Mouse (Mus musculus) hindbrain, embryonic 13.5 days (tissue): ENCODE data around the gene Exoc2. TPM values are rescaled to one million over a fixed set of nuclear protein-coding genes. Genes with fewer than 3 reads are reported as not detected.

Source experiments
- ATAC-seq: fragments of 200-750 bp; cut with Nextera tagmentation; 2 replicates; pipeline ENCODE4 v1.8.0; 2017; ENCODE audit warnings: moderate TSS enrichment; ENCODE audit not compliant: low FRiP score
- H3K27ac ChIP-seq: fragments of 300-500 bp; sonication (generic); 2 replicates; pipeline ENCODE4 v1.5.1; 2015; ENCODE audit warnings: inconsistent platforms, mild to moderate bottlenecking, moderate library complexity
- H3K27me3 ChIP-seq: fragments of 300-500 bp; sonication (generic); 2 replicates; pipeline ENCODE4 v1.6.1; 2015; ENCODE audit warnings: mild to moderate bottlenecking, inconsistent platforms
- H3K36me3 ChIP-seq: fragments of 300-500 bp; sonication (generic); 2 replicates; pipeline ENCODE4 v1.6.1; 2015; ENCODE audit warnings: mild to moderate bottlenecking, inconsistent platforms
- H3K4me1 ChIP-seq: fragments of 300-500 bp; sonication (generic); replicated peaks from 2 replicates; pipeline ENCODE4 v1.6.1; 2015; ENCODE audit warnings: inconsistent platforms
- H3K4me2 ChIP-seq: fragments of 300-500 bp; sonication (generic); 2 replicates; pipeline ENCODE4 v1.6.1; 2015; ENCODE audit warnings: inconsistent platforms, mild to moderate bottlenecking, moderate library complexity
- H3K4me3 ChIP-seq: fragments of 300-500 bp; sonication (generic); 2 replicates; pipeline ENCODE4 v1.5.1; 2015; ENCODE audit warnings: mild to moderate bottlenecking, inconsistent platforms
- H3K9ac ChIP-seq: fragments of 300-500 bp; sonication (generic); 2 replicates; pipeline ENCODE4 v1.6.1; 2015; ENCODE audit warnings: mild to moderate bottlenecking, inconsistent platforms
- H3K9me3 ChIP-seq: fragments of 300-500 bp; sonication (generic); 2 replicates; pipeline ENCODE4 v1.6.1; 2016; ENCODE audit warnings: inconsistent platforms
- WGBS: fragments of 180-500 bp; shearing (Covaris S2); methylation state at CpG from one replicate; pipeline ENCODE4 v1.1.7; 2015; 5-methylcytosine and 5-hydroxymethylcytosine counted together
- polyA plus RNA-seq: library from polyadenylated mRNA; unstranded; fragments of >200 nt; fragmentation: Nextera tagmentation; extraction: Ambion mirVana; gene quantifications from 2 replicates; pipeline ENCODE4 v1.2.1, GENCODE M21; 2015

Exoc2 gene
- polyA plus RNA-seq, 1 experiment from 2014 or later, result 48.4 TPM

DNA sequence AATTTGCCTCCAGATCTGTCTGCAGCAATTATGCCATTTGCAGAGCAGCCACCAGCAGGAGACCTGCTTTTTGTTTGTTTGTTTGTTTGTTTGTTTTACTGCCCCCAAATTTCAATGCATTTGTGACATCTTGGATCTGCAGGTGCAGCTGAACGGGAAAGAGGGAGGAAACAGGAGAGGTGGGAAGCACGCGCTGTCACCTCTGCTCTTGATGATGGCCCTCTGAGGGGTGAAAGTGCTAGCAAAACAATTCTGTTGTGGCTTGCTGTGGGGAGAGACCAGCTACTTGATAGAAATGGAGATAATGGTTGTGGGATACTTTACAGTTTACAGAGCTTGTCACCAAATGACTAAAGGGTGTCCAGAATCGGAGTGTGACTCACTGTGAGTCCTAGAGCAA, 177.9 kb downstream of the Exoc2 start:
- Histone ChIP-seq H3K27me3 (no peaks in the 10 kb centered on the region), H3K36me3 (no peaks in the 10 kb centered on the region), H3K4me3 (no peak overlapping the region), H3K9me3 (no peaks in the 10 kb centered on the region), H3K4me1 (no peaks in the 10 kb centered on the region), H3K9ac (no peak overlapping the region), H3K4me2 (no peak overlapping the region), H3K27ac (no peak overlapping the region)
- ATAC-seq, result no peak
- WGBS, result 90% methylated on average over 4 of the region's 4 CpGs

DNA sequence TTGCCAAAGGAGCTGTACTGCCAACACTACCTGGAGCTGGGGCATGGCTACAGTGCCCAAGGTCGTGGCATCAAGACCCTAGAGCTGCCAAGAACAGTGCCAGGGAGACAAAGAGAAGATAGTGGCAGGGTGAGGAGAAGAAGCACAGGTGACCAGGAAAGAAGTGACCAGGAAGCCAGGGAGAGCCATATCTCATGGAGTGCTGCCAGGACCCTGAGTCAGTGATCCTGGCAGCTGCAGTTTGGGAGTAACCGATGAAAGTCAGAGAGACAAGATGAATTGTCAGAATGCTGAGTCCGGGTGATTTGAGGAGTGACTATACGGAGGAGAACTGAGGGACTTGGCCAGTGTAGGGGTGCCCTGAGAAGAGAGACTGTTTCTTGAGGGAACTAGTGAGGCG, 180.3 kb downstream of the Exoc2 start:
- no peaks in the 10 kb centered on the region; the same call in 1 of the 2 replicates for H3K36me3 ChIP-seq
- no peak overlapping the region for H3K4me2 ChIP-seq
- no peaks in the 10 kb centered on the region for H3K27me3 ChIP-seq
- no peak for ATAC-seq
- H3K27ac ChIP-seq, result no peak overlapping the region
- 84% methylated on average over 5 of the region's 5 CpGs for WGBS
- H3K4me3 ChIP-seq, result no peak overlapping the region
- no peaks in the 10 kb centered on the region for H3K9me3 ChIP-seq
- H3K4me1 ChIP-seq, result no peaks in the 10 kb centered on the region
- H3K9ac ChIP-seq, result no peak overlapping the region

DNA sequence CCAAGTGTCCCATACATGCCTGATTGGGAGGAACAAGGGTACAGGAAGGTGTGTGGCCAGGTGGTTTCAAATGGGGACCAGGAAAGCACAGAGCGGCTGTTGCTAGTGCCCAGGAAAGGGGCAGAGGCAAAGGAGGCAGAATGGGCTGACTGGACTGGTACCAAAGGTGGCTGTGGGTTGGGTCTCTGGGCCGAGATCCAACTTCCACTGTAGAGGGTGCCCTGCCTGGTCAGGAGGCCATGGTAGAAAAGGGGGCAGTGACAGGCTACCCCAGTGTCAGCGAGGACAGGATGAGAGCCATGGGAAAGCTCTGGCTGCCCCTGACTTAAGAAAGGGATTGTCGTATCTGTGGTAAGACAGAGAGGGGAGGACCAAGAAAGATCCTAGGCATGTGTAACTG, 180.7 kb downstream of the Exoc2 start:
- no peaks in the 10 kb centered on the region for H3K4me1 ChIP-seq
- H3K4me2 ChIP-seq, result no peak overlapping the region
- no peak overlapping the region for H3K4me3 ChIP-seq
- H3K9ac ChIP-seq, result no peak overlapping the region
- H3K27ac ChIP-seq, result no peak overlapping the region
- no peak for ATAC-seq
- H3K27me3 ChIP-seq, result no peaks in the 10 kb centered on the region
- H3K9me3 ChIP-seq, result no peaks in the 10 kb centered on the region
- WGBS, result 95% methylated on average over 4 of the region's 4 CpGs
- no peaks in the 10 kb centered on the region; the same call in 1 of the 2 replicates for H3K36me3 ChIP-seq

DNA sequence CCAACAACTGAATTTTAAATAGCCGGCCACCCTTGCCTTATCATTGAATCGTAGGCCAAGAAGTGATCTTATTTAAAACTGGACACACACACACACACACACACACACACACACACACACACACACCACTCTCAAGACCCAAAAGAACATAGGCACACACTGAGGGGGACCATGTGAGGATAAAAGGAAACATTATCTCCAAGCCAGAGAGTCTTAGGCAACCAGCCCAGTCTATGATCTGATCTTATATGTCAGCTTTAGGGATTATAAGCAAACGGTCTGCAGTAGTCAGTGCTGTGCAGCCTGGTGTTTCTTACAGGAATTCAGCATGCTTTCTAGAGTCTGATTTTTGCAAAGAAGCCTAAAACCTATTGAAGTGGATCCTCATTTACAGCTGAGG, 181.2 kb downstream of the Exoc2 start:
- 90% methylated on average over 3 of the region's 3 CpGs for WGBS
- no peak overlapping the region for H3K27ac ChIP-seq
- no peaks in the 10 kb centered on the region for H3K9me3 ChIP-seq
- H3K9ac ChIP-seq, result no peak overlapping the region
- ATAC-seq, result no peak
- no peak overlapping the region for H3K4me3 ChIP-seq
- H3K4me2 ChIP-seq, result no peak overlapping the region
- H3K36me3 ChIP-seq, result no peaks in the 10 kb centered on the region; the same call in 1 of the 2 replicates
- no peaks in the 10 kb centered on the region for H3K4me1 ChIP-seq
- H3K27me3 ChIP-seq, result no peaks in the 10 kb centered on the region

DNA sequence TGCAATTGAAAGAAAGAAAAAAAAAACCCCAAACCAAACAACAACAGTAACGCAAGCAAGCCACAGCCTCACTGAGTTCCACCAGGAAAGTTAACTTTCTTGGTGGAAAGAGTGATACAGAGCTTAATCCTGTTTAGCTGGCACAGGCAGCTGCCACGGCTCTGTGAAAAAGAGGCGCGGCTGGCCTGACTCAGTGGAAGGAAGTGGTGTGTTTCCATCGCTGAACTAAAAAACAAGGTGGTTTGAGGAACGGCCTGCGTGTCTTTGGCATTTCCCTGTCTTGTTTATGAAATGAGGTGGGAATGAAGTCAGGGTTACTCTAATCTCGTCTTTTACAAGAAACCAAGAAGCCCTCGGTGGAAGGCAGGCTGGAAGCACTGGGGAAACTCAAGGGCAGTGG, 181.6 kb downstream of the Exoc2 start:
- H3K27ac ChIP-seq, result no peak overlapping the region
- 84% methylated on average over 9 of the region's 9 CpGs for WGBS
- ATAC-seq, result no peak
- H3K27me3 ChIP-seq, result no peaks in the 10 kb centered on the region
- H3K4me1 ChIP-seq, result no peaks in the 10 kb centered on the region
- no peak overlapping the region for H3K4me2 ChIP-seq
- H3K9ac ChIP-seq, result no peak overlapping the region
- H3K36me3 ChIP-seq, result no peaks in the 10 kb centered on the region; the same call in 1 of the 2 replicates
- no peaks in the 10 kb centered on the region for H3K9me3 ChIP-seq
- H3K4me3 ChIP-seq, result no peak overlapping the region

DNA sequence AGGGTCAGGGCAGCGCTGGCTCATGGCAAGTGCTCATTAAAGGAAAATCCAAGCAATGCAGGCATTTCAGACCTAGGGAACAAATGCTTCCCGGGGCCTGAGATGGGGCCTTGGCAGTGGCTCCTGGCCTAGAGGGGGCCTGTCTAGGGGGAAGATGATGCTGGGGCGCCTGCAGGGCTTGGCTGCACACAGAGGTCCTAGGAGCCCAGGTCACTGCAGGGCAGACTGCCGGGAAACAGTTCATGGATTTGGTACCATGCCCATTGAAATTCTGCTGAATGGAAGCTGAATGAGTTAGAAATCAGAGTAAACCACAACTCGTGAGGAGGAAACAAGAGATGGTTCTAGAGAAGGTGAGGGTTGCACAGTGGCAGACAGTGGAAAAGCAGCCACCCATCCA, 183.9 kb downstream of the Exoc2 start:
- no peak overlapping the region for H3K4me2 ChIP-seq
- H3K4me1 ChIP-seq, result no peaks in the 10 kb centered on the region
- H3K27ac ChIP-seq, result no peak overlapping the region
- no peak for ATAC-seq
- no peaks in the 10 kb centered on the region for H3K27me3 ChIP-seq
- H3K9ac ChIP-seq, result no peak overlapping the region
- H3K36me3 ChIP-seq, result no peaks in the 10 kb centered on the region; the same call in 1 of the 2 replicates
- WGBS, result 77% methylated on average over 5 of the region's 5 CpGs
- no peak overlapping the region for H3K4me3 ChIP-seq
- no peaks in the 10 kb centered on the region for H3K9me3 ChIP-seq

DNA sequence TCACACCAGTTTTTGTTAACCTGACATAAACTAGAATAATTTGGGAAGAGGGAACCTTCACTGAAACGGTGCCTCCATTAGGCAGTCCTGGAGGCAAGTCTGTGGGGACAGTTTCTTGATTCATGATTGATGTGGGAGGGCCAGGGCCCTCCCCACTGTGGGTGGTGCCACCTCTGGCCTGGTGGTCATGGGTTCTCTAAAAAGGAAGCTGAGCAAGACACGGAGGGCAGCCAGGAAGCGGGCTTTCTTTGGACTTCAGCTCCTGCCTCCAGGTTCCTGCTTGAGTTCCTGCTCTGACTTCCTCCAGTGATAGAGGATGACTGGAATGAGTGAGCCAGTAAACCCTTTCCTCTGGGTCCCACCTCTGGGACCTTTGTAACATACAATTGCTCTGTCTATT, 185.5 kb downstream of the Exoc2 start:
- Histone ChIP-seq H3K27ac (no peak overlapping the region), H3K9ac (no peak overlapping the region), H3K4me1 (no peaks in the 10 kb centered on the region), H3K36me3 (no peaks in the 10 kb centered on the region; the same call in 1 of the 2 replicates), H3K9me3 (no peaks in the 10 kb centered on the region), H3K4me3 (no peak overlapping the region), H3K4me2 (no peak overlapping the region), H3K27me3 (no peaks in the 10 kb centered on the region)
- no peak for ATAC-seq
- WGBS, result 83% methylated on average over 3 of the region's 3 CpGs

DNA sequence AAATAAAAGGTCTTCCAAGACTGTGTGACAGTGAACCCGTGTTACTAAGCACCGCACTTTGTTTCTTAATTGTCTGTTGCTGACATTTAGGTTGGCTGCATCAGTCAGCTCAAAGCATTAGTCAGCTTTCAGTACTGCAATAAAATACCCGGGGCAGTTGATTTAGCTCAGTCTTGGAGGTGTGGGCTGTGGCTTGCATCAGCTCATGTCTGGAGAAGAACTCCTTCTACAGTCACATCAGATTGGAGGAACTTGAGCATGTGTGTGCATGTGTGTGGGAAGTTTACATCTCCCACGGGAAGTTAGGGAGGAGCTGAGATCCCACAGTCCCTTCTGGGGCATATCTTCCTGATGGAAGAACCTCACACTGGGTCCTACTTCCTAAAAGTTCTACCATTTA, 185.9 kb downstream of the Exoc2 start:
- H3K4me2 ChIP-seq, result no peak overlapping the region
- no peak overlapping the region for H3K27ac ChIP-seq
- H3K9me3 ChIP-seq, result no peaks in the 10 kb centered on the region
- WGBS, result 86% methylated on average over 4 of the region's 4 CpGs
- no peak overlapping the region for H3K4me3 ChIP-seq
- no peaks in the 10 kb centered on the region for H3K4me1 ChIP-seq
- no peak for ATAC-seq
- H3K9ac ChIP-seq, result no peak overlapping the region
- H3K27me3 ChIP-seq, result no peaks in the 10 kb centered on the region
- no peaks in the 10 kb centered on the region; the same call in 1 of the 2 replicates for H3K36me3 ChIP-seq

DNA sequence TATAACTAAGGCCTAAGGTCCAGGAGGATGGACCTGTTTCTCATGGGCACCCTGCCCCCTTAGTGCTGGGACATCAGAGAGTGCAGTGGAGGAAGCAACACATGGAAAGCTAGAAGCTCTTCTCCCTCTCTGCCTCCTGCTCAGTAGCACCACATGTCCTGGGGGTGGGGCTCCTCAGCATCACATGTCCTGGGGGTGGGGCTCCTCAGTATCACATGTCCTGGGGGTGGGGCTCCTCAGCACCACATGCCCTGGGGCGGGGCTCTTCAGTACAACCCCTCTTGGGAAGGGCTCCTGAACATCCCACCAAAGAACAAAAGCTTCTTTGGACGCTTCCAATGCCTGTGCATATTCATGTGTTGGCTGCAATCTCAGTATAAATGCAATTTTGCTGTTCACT, 186.3 kb downstream of the Exoc2 start:
- Histone ChIP-seq H3K4me3 (no peak overlapping the region), H3K9me3 (no peaks in the 10 kb centered on the region), H3K4me1 (no peaks in the 10 kb centered on the region), H3K36me3 (no peaks in the 10 kb centered on the region; the same call in 1 of the 2 replicates), H3K27me3 (no peaks in the 10 kb centered on the region), H3K9ac (no peak overlapping the region), H3K4me2 (no peak overlapping the region), H3K27ac (no peak overlapping the region)
- WGBS, result 75% methylated on average over 2 of the region's 2 CpGs
- no peak for ATAC-seq

DNA sequence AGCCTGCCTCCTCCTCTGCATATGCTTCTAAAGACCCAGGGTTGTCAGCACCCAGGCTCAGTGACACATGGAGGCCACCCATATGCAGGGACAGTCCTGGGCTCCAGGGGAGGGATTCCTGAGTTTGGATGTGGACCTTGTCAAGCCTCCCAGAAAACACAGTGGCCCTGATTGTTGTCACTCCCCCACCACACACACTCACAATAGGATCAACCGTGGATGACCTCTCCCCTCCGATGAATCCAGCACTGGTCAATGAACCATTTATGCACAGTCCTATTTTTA, 186.9 kb downstream of the Exoc2 start:
- H3K9ac ChIP-seq, result no peak overlapping the region
- H3K27ac ChIP-seq, result no peak overlapping the region
- no peaks in the 10 kb centered on the region for H3K9me3 ChIP-seq
- no peaks in the 10 kb centered on the region for H3K4me1 ChIP-seq
- WGBS, result 31% methylated on average over 2 of the region's 2 CpGs
- no peak overlapping the region for H3K4me3 ChIP-seq
- no peaks in the 10 kb centered on the region for H3K27me3 ChIP-seq
- ATAC-seq, result peak; percentile 43; the same call in 1 of the 2 replicates
- H3K4me2 ChIP-seq, result no peak overlapping the region
- no peaks in the 10 kb centered on the region; the same call in 1 of the 2 replicates for H3K36me3 ChIP-seq

DNA sequence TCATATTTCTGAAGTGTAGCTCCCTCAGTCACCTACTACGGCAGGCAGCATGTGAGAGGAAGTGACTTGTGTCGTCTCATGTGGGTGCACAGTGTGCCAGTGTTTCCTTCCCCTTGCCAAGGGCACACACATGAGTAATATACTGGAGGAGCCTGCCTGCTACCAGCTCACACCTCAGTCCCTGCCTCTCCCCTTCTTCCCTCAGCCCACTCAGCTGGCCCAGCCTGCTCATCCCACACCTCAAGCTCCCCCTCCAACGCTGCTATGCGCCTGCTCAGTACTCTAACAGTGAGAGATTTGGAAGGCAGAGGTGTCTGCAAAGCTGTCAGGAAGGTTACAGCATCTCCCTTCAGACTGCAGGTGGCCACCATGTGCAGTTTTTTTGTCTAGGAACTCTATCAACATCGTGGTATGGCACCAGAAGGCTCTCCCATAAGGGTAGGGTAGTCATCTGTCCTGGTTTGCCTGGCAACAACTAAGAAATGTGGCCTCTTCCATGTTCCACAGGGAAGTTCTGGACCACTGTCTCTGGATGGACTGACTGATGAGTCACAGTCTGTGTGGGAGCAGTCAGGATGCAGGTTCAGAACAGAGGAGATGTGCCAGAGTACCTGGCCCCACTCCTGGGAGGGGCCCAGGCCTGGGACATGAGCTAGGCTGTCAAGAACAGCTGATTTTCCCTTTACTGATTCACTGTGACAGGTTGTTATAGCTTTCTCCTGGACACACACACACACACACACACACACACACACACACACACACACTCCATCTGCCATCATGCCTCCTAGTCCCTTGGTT, 187.5 kb downstream of the Exoc2 start:
- no peaks in the 10 kb centered on the region for H3K4me1 ChIP-seq
- H3K4me3 ChIP-seq, result no peak overlapping the region
- H3K36me3 ChIP-seq, result no peaks in the 10 kb centered on the region; the same call in 1 of the 2 replicates
- no peak overlapping the region for H3K4me2 ChIP-seq
- H3K9ac ChIP-seq, result no peak overlapping the region
- H3K9me3 ChIP-seq, result no peaks in the 10 kb centered on the region
- H3K27ac ChIP-seq, result no peak overlapping the region
- H3K27me3 ChIP-seq, result no peaks in the 10 kb centered on the region
- ATAC-seq, result no peak
- WGBS, result 79% methylated on average over 5 of the region's 5 CpGs

DNA sequence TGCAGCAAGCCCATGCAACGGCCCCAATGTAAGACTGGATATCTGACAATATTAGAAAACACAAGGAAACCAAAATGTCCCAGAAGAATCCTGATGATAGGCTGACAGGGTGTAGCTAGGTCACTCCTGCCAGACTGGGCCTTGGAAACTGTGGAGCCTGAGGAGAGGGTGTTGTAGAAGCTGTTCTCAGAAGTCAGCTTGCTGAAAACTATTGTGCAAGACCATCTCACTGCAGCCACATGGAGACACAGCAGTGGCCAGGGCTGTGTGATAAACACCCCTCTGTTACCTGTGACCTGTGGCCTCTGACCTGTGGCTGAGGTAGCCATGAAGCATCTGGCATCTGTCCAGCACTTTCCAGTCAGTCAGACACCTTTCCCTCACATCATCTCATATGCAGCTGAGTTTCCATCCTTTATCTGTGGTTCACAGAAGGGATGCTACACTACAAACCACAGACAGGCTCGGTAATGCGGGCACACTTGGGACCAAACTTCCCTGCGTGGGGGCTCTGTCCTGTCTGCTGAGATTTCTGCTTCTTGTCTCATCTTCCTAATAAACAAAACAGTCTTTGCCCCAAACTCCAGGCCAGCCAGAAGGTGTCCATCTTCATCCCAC, 188.4 kb downstream of the Exoc2 start:
- no peak overlapping the region for H3K4me2 ChIP-seq
- H3K27me3 ChIP-seq, result no peaks in the 10 kb centered on the region
- no peak overlapping the region for H3K9ac ChIP-seq
- no peaks in the 10 kb centered on the region for H3K4me1 ChIP-seq
- H3K9me3 ChIP-seq, result no peaks in the 10 kb centered on the region
- H3K4me3 ChIP-seq, result no peak overlapping the region
- no peak overlapping the region for H3K27ac ChIP-seq
- 88% methylated on average over 4 of the region's 4 CpGs for WGBS
- H3K36me3 ChIP-seq, result no peaks in the 10 kb centered on the region; the same call in 1 of the 2 replicates
- ATAC-seq, result no peak

DNA sequence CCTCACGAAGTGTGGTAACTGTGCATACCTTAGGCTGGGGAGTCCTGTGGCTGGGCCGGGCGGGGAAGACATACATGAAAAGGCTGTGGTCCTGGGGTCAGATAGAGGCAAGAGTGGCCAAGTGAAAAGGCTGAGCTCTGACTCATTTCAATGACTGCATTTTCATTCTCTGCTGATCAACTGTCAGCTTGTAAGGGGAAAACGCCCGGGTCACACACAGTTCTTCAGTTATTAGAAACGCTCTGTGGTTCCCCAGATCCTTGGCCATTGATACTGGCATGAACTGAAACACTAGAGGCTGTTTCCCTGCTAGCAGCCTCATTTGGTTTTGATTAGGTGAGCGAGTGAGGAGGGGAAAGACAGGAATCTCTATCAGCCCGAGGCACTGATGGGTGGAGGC, 191.5 kb downstream of the Exoc2 start:
- no peak overlapping the region for H3K27ac ChIP-seq
- no peaks in the 10 kb centered on the region for H3K27me3 ChIP-seq

More for the DNA sequence above, 191.5 kb downstream of the Exoc2 start:
- ATAC-seq, result no peak
- Histone ChIP-seq H3K9me3 (no peaks in the 10 kb centered on the region), H3K4me2 (no peak overlapping the region), H3K4me1 (no peaks in the 10 kb centered on the region), H3K9ac (no peak overlapping the region), H3K4me3 (no peak overlapping the region), H3K36me3 (no peaks in the 10 kb centered on the region)
- 35% methylated on average over 8 of the region's 8 CpGs for WGBS
